Mouse (Mus musculus) right cerebral cortex, postnatal 10 days (tissue): ENCODE data around the gene Zzef1.

Experiments used
- DNase-seq, 2 experiments: peaks; one replicate each; pipeline ENCODE4 v3.0.0; 2021; ENCODE audit warnings: low spot score in 2 of 2

The Zzef1 gene

GRCm38 (mm10) chr11:72806556-72806955 lies 10.5 kb downstream of the Zzef1 start:
- DNase-seq: peak; percentile 58 to 61

GRCm38 (mm10) chr11:72807992-72808391 lies 12.0 kb downstream of the Zzef1 start:
- DNase-seq: no peak

- no peak for DNase-seq
Observed at GRCm38 (mm10) chr11:72813687-72814086, 17.7 kb downstream of the Zzef1 start.

- DNase-seq: no peak
Observed at GRCm38 (mm10) chr11:72814188-72814587, 18.2 kb downstream of the Zzef1 start.

- DNase-seq: no peak
Observed at GRCm38 (mm10) chr11:72816859-72817258, 20.8 kb downstream of the Zzef1 start.

GRCm38 (mm10) chr11:72818067-72818466 lies 22.0 kb downstream of the Zzef1 start:
- no peak for DNase-seq

- no peak for DNase-seq
Observed at GRCm38 (mm10) chr11:72821041-72821440, 25.0 kb downstream of the Zzef1 start.

- no peak for DNase-seq
Observed at GRCm38 (mm10) chr11:72829869-72830268, 33.8 kb downstream of the Zzef1 start.

GRCm38 (mm10) chr11:72842731-72843130 lies 46.7 kb downstream of the Zzef1 start:
- no peak for DNase-seq

- DNase-seq: no peak
Observed at GRCm38 (mm10) chr11:72843576-72843975, 47.5 kb downstream of the Zzef1 start.

- DNase-seq: no peak
Observed at GRCm38 (mm10) chr11:72845526-72845925, 49.5 kb downstream of the Zzef1 start.

- DNase-seq: no peak
Observed at GRCm38 (mm10) chr11:72846685-72847084, 50.7 kb downstream of the Zzef1 start.

- DNase-seq: no peak
Observed at GRCm38 (mm10) chr11:72847831-72848628, 52.0 kb downstream of the Zzef1 start.

- peak; percentile 36 to 46 for DNase-seq
Observed at GRCm38 (mm10) chr11:72850419-72851131, 54.5 kb downstream of the Zzef1 start.

- no peak for DNase-seq
Observed at GRCm38 (mm10) chr11:72851214-72851613, 55.2 kb downstream of the Zzef1 start.

- no peak for DNase-seq
Observed at GRCm38 (mm10) chr11:72852122-72852521, 56.1 kb downstream of the Zzef1 start.

- no peak for DNase-seq
Observed at GRCm38 (mm10) chr11:72853086-72853485, 57.1 kb downstream of the Zzef1 start.

- DNase-seq: no peak
Observed at GRCm38 (mm10) chr11:72854251-72854650, 58.2 kb downstream of the Zzef1 start.

- DNase-seq: no peak
Observed at GRCm38 (mm10) chr11:72856764-72857163, 60.7 kb downstream of the Zzef1 start.

- no peak for DNase-seq
Observed at GRCm38 (mm10) chr11:72861236-72861635, 65.2 kb downstream of the Zzef1 start.

- DNase-seq: no peak
Observed at GRCm38 (mm10) chr11:72866446-72866845, 70.4 kb downstream of the Zzef1 start.

GRCm38 (mm10) chr11:72872061-72872460 lies 76.0 kb downstream of the Zzef1 start:
- DNase-seq: no peak

- no peak for DNase-seq
Observed at GRCm38 (mm10) chr11:72892623-72893022, 96.6 kb downstream of the Zzef1 start.
